ENCODE assay signal across 8 mouse cellular contexts in the genomic region with DNA sequence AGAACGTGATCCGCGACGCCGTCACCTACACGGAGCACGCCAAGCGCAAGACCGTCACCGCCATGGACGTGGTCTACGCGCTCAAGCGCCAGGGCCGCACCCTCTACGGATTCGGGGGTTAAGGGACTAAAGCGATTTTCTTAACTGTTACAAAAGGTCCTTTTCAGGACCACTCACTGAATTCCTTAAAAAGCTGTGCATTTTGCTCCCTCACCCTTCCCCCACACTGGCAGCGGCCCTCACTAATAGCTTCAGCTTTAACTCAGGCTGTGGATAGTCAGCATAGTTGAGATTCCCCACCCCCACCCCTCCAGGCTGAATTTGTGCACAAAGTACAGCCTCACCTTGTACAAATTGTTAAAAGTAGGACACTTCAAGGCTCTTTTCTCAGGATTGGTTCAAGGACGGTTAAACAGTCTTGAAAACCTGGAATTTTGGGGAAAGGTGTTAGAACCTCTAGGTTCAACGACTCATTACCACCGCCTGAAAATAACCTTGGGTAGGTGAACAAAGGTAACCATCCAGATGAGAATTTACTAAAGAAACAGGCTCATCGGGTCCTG. TPM values are rescaled to one million over a fixed set of nuclear protein-coding genes. Genes with fewer than 3 reads are reported as not detected.
A peak's percentile ranks its signal among the peaks of the same experiment; 100 is the strongest.
DNase-seq lines count a peak whose midpoint lies in the region; ATAC-seq and TF ChIP-seq lines count a peak whose summit lies in the region.

No protein-coding gene starts in this region.

- ATAC-seq in lung, embryonic 16.5 days (ENCODE audit: low read depth) = peak; percentile 1; the same call in 1 of the 2 replicates
- no peak; the same call in 1 of the 2 replicates for ATAC-seq in hindbrain, embryonic 12.5 days (ENCODE audit: low FRiP score)

- no peaks in the 10 kb centered on the region for H3K27me3 ChIP-seq in lung, embryonic 16.5 days (ENCODE audit: control insufficient read depth, insufficient read depth, low read depth, low read length)
- no peaks in the 10 kb centered on the region for H3K27me3 ChIP-seq in hindbrain, embryonic 12.5 days

- H3K4me1 ChIP-seq in lung, embryonic 16.5 days (replicated peaks; ENCODE audit: control insufficient read depth, insufficient read depth, low read length) = peaks cover 15% of the 10 kb centered on the region
- H3K4me1 ChIP-seq in hindbrain, embryonic 12.5 days = peaks cover 16% of the 10 kb centered on the region

- H3K36me3 ChIP-seq in lung, embryonic 16.5 days (ENCODE audit: control insufficient read depth, insufficient read depth, low read length) = no peaks in the 10 kb centered on the region
- no peaks in the 10 kb centered on the region for H3K36me3 ChIP-seq in hindbrain, embryonic 12.5 days

- peak overlapping the region; percentile 64 for H3K4me2 ChIP-seq in lung, embryonic 16.5 days (ENCODE audit: low read depth, low read length)
- H3K4me2 ChIP-seq in hindbrain, embryonic 12.5 days (replicated peaks) = peak overlapping the region; percentile 57

- H3K9me3 ChIP-seq in lung, embryonic 16.5 days (ENCODE audit: control insufficient read depth, low read length) = no peaks in the 10 kb centered on the region
- H3K9me3 ChIP-seq in hindbrain, embryonic 12.5 days (replicated peaks) = no peaks in the 10 kb centered on the region

- no peak for TF ChIP-seq CTCF in brain, embryonic 14.5 days (IDR thresholded peaks at IDR 0.05; ENCODE audit: borderline replicate concordance, extremely low read depth, insufficient read depth, insufficient read length)

- peak overlapping the region; percentile 42 for H3K4me3 ChIP-seq in lung, embryonic 16.5 days (ENCODE audit: low read length)
- H3K4me3 ChIP-seq in hindbrain, embryonic 12.5 days = peak overlapping the region; percentile 36

- DNase-seq in lung, postnatal 10 days = no peak
- DNase-seq in brain, embryonic 14.5 days (ENCODE audit: low read depth) = peak; percentile 58
- peak; percentile 62 for DNase-seq in mesoderm, embryonic 11.5 days (ENCODE audit: low read depth, low spot score)
- DNase-seq in urinary bladder, postnatal 36 days (ENCODE audit: low spot score in 2 of 2) = no peak
- DNase-seq in right cerebral cortex, postnatal 14 days = no peak
- DNase-seq in gastrocnemius, postnatal 4 days (ENCODE audit: low spot score in 2 of 2) = no peak

- under 1% methylated on average over 14 of the region's 23 CpGs for WGBS in lung, embryonic 16.5 days
- 1% methylated on average over 17 of the region's 23 CpGs for WGBS in hindbrain, embryonic 12.5 days

- peak overlapping the region; percentile 91 for H3K27ac ChIP-seq in lung, embryonic 16.5 days (ENCODE audit: low read length)
- H3K27ac ChIP-seq in hindbrain, embryonic 12.5 days = peak overlapping the region; percentile 85

- no peak for TF ChIP-seq POLR2A in brain, embryonic 14.5 days (IDR thresholded peaks at IDR 0.05; ENCODE audit: borderline replicate concordance, extremely low read depth, insufficient read depth, insufficient read length, poor library complexity, severe bottlenecking)

- H3K9ac ChIP-seq in lung, embryonic 16.5 days (ENCODE audit: low read length) = peak overlapping the region; percentile 66
- peak overlapping the region; percentile 54 for H3K9ac ChIP-seq in hindbrain, embryonic 12.5 days

RNA-seq across cellular contexts. Expression of gene Hist1h4b, which starts 0.5 kb away (rescaled TPM):
- polyA plus RNA-seq in lung, embryonic 16.5 days (2015; fragmentation: Nextera tagmentation; extraction: Ambion mirVana) = 5.1 and 6.6 TPM in 2 replicates
- polyA plus RNA-seq in brain, embryonic 14.5 days (2012; rRNA removed) = 17.9 and 20.4 TPM in 2 replicates
- polyA plus RNA-seq in hindbrain, embryonic 12.5 days (2016; fragmentation: Nextera tagmentation; extraction: Ambion mirVana) = 5.0 and 5.5 TPM in 2 replicates
- 100 to 1,000 TPM; 298 to 366 TPM for total RNA-seq in gastrocnemius, postnatal 4 days (2021)

RNA-seq across cellular contexts. Expression of gene Hist1h4a, which starts 3.7 kb away (rescaled TPM):
- polyA plus RNA-seq in lung, embryonic 16.5 days (2015; fragmentation: Nextera tagmentation; extraction: Ambion mirVana) = 1.2 TPM in 1 of 2 replicates, not detected in the other
- 11.6 and 33.9 TPM in 2 replicates for polyA plus RNA-seq in brain, embryonic 14.5 days (2012; rRNA removed)
- polyA plus RNA-seq in hindbrain, embryonic 12.5 days (2016; fragmentation: Nextera tagmentation; extraction: Ambion mirVana) = 0.72 TPM in 1 of 2 replicates, not detected in the other
- 100 to 1,000 TPM; 369 to 391 TPM for total RNA-seq in gastrocnemius, postnatal 4 days (2021)

RNA-seq across cellular contexts. Expression of gene Hist1h3a, which starts 4.9 kb away (rescaled TPM):
- 4.2 and 5.5 TPM in 2 replicates for polyA plus RNA-seq in lung, embryonic 16.5 days (2015; fragmentation: Nextera tagmentation; extraction: Ambion mirVana)
- 22.8 and 41.9 TPM in 2 replicates for polyA plus RNA-seq in brain, embryonic 14.5 days (2012; rRNA removed)
- 3.3 and 6.1 TPM in 2 replicates for polyA plus RNA-seq in hindbrain, embryonic 12.5 days (2016; fragmentation: Nextera tagmentation; extraction: Ambion mirVana)
- 100 to 1,000 TPM; 353 to 457 TPM for total RNA-seq in gastrocnemius, postnatal 4 days (2021)

RNA-seq across cellular contexts. Expression of gene Hist1h3b, which starts 5.2 kb away (rescaled TPM):
- 13.3 and 14.0 TPM in 2 replicates for polyA plus RNA-seq in lung, embryonic 16.5 days (2015; fragmentation: Nextera tagmentation; extraction: Ambion mirVana)
- polyA plus RNA-seq in brain, embryonic 14.5 days (2012; rRNA removed) = 49.2 and 55.6 TPM in 2 replicates
- 4.5 and 11.1 TPM in 2 replicates for polyA plus RNA-seq in hindbrain, embryonic 12.5 days (2016; fragmentation: Nextera tagmentation; extraction: Ambion mirVana)
- total RNA-seq in gastrocnemius, postnatal 4 days (2021) = 100 to 1,000 TPM; 433 to 519 TPM

RNA-seq across cellular contexts. Expression of gene Hist1h1a, which starts 6.2 kb away (rescaled TPM):
- 2.1 and 4.3 TPM in 2 replicates for polyA plus RNA-seq in lung, embryonic 16.5 days (2015; fragmentation: Nextera tagmentation; extraction: Ambion mirVana)
- 3.8 and 4.0 TPM in 2 replicates for polyA plus RNA-seq in brain, embryonic 14.5 days (2012; rRNA removed)
- polyA plus RNA-seq in hindbrain, embryonic 12.5 days (2016; fragmentation: Nextera tagmentation; extraction: Ambion mirVana) = 2.4 and 2.7 TPM in 2 replicates
- total RNA-seq in gastrocnemius, postnatal 4 days (2021) = 100 to 1,000 TPM; 271 to 321 TPM

Comparison
In these comparisons a context has a peak if more than half of its experiments do, and no peak if none do; other contexts are left out.
1. DNase-seq: peak in brain, embryonic 14.5 days (single experiment) and mesoderm, embryonic 11.5 days (single experiment); none in lung, postnatal 10 days (single experiment), urinary bladder, postnatal 36 days (0 of 2), right cerebral cortex, postnatal 14 days (single experiment) and gastrocnemius, postnatal 4 days (0 of 2).